In the genomic region with DNA sequence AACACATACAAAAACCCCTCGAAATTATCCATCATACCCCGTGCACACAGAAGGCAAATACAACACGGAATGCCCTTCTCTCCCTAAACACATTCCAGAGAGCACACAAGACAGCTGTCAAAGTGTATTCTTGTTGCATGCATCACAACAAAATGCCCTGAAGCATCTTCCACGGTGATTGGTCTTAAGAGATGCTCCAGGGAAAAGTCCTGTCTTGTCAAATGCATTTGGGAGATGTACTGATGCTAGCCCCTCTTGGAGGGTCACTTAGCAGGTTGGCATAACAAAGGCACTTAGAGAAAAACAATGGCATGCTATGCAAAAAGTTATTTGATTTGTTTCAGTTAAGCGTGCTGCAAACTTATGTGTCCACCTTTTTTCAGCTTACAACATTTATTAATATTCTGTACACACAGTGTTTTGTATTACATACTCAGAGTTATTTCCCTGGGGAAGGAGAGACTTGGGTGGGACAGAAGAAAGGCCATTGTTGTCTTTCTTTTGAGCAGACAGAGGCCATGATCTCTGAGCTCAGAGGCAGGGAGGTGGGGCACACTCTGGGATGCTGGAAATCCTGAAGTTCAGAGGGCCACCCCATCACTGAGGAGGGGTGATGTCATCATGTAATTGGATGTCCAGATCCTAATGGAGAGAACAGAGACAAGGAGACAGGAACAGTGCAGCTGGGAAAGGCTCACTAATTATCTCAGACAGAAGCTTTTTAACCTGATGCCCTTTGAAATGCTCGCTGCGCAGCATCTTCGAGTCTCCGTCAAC, we compare ENCODE assay signal across 11 mouse cellular contexts.
"Had no signal": no experiment of that assay in that cellular context is flagged by ENCODE, and none has a peak within 500 bp of the region (broad histone marks: within the 10 kb centered on the region; RNA-seq: fewer than 3 reads in every experiment).

No protein-coding gene starts in this region.

- ATAC-seq: lung, postnatal 0 days; midbrain, embryonic 15.5 days had no signal

- H3K9me3 ChIP-seq: midbrain, embryonic 15.5 days had no signal

- H3K27me3 ChIP-seq: limb, embryonic 13.5 days; midbrain, embryonic 15.5 days had no signal

- H3K36me3 ChIP-seq: limb, embryonic 13.5 days; midbrain, embryonic 15.5 days had no signal

- H3K4me3 ChIP-seq: limb, embryonic 13.5 days; midbrain, embryonic 15.5 days had no signal

- H3K9ac ChIP-seq: limb, embryonic 13.5 days; liver, embryonic 14.5 days; midbrain, embryonic 15.5 days had no signal

- DNase-seq: kidney, adult 8-10 months; kidney, postnatal 4 days; left cerebral cortex, postnatal 4 days; lung, adult 2 months; lung, postnatal 36 days; thymus, postnatal 4 days had no signal

- H3K4me2 ChIP-seq: limb, embryonic 13.5 days; midbrain, embryonic 15.5 days had no signal

- H3K27ac ChIP-seq: limb, embryonic 13.5 days; liver, embryonic 14.5 days; midbrain, embryonic 15.5 days; stomach, postnatal 0 days had no signal
